Mouse (Mus musculus): Measurements from ENCODE around the gene Tulp2. TPM values are rescaled to one million over a fixed set of nuclear protein-coding genes. Genes with fewer than 3 reads are reported as not detected.

Gene Tulp2
- total and polyA plus RNA-seq, 3 experiments = 1.1 to 1.2 TPM; not detected in 1

GRCm38 (mm10) chr7:45455932-45456696 lies 25.6 kb upstream of the Tulp2 start:
- Histone ChIP-seq H3K4me3 (ENCODE audit: control insufficient read depth in 1 of 2, insufficient read depth in 1 of 2, low read depth in 2 of 2, low read length in 2 of 2) (no peak overlapping the region), H3K4me1 (ENCODE audit: control insufficient read depth in 1 of 2, insufficient read depth in 2 of 2, low read length in 2 of 2) (peaks cover 6 to 22% of the 10 kb centered on the region in 2 experiments; a peak in 3 of 4 replicates), H3K36me3 (ENCODE audit: control insufficient read depth in 1 of 2, insufficient read depth in 2 of 2, low read length in 2 of 2) (peaks cover 8 to 20% of the 10 kb centered on the region in 2 experiments), H3K27me3 (ENCODE audit: control insufficient read depth in 1 of 2, insufficient read depth in 2 of 2, low read length in 2 of 2) (no peaks in the 10 kb centered on the region), H3K9me3 (replicated peaks; ENCODE audit: insufficient read depth, low read length) (no peaks in the 10 kb centered on the region), H3K9ac (ENCODE audit: control insufficient read depth, low read depth, low read length, poor library complexity, severe bottlenecking) (no peak overlapping the region), H3K27ac (ENCODE audit: control insufficient read depth, low read depth, low read length) (no peak overlapping the region), H3K79me2 (ENCODE audit: control insufficient read depth, insufficient read depth, low read length, poor library complexity) (peaks cover 22% of the 10 kb centered on the region)
- DNase-seq (ENCODE audit: low read depth, low spot score) = no peak
- TF ChIP-seq ZMIZ1 (IDR thresholded peaks at IDR 0.05; ENCODE audit: low read depth, low read length) (no peak), MEF2A (IDR thresholded peaks at IDR 0.05; ENCODE audit: extremely low read depth, insufficient replicate concordance, low read depth, low read length, poor library complexity, severe bottlenecking) (no peak), MYB (IDR thresholded peaks at IDR 0.05; ENCODE audit: low read depth, low read length) (no peak), MYC (IDR thresholded peaks at IDR 0.05; ENCODE audit: low read depth, low read length) (no peak), GABPA (IDR thresholded peaks at IDR 0.05; ENCODE audit: low read depth, low read length) (no peak), CHD2 (IDR thresholded peaks at IDR 0.05; ENCODE audit: low read length) (no peak), RAD21 (IDR thresholded peaks at IDR 0.05; ENCODE audit: low read depth, low read length) (no peak), ZKSCAN1 (IDR thresholded peaks at IDR 0.05; ENCODE audit: low read depth, low read length) (no peak), ELF1 (IDR thresholded peaks at IDR 0.05; ENCODE audit: low read depth, low read length) (no peak), UBTF (IDR thresholded peaks at IDR 0.05; ENCODE audit: borderline replicate concordance, insufficient read depth, low read depth, low read length) (no peak), NRF1 (IDR thresholded peaks at IDR 0.05; ENCODE audit: insufficient read depth, low read depth, low read length, poor library complexity, severe bottlenecking) (no peak), MAZ (IDR thresholded peaks at IDR 0.05; ENCODE audit: low read depth, low read length) (no peak), NELFE (IDR thresholded peaks at IDR 0.05; ENCODE audit: low read depth, low read length) (no peak)

- H3K9ac ChIP-seq (ENCODE audit: control insufficient read depth, low read depth, low read length, poor library complexity, severe bottlenecking) = peak overlapping the region; percentile 93
- DNase-seq (ENCODE audit: low read depth, low spot score) = peak; percentile 42
- H3K27ac ChIP-seq (ENCODE audit: control insufficient read depth, low read depth, low read length) = peak overlapping the region; percentile 28; the same call in 1 of the 2 replicates
- H3K79me2 ChIP-seq (ENCODE audit: control insufficient read depth, insufficient read depth, low read length, poor library complexity) = peaks cover 22% of the 10 kb centered on the region
- no peak for TF ChIP-seq NRF1 (IDR thresholded peaks at IDR 0.05; ENCODE audit: insufficient read depth, low read depth, low read length, poor library complexity, severe bottlenecking)
- TF ChIP-seq RCOR1 (IDR thresholded peaks at IDR 0.05; ENCODE audit: low read depth, low read length) = 0 out of 2 replicates have a peak, but pooled peaks have one; percentile 7
- no peak for TF ChIP-seq POLR2A (IDR thresholded peaks at IDR 0.05; ENCODE audit: control insufficient read depth in 1 of 2, insufficient read depth in 1 of 2, low read depth in 1 of 2, low read length in 2 of 2, poor library complexity in 1 of 2)
- no peak overlapping the region for H3K4me3 ChIP-seq (ENCODE audit: control insufficient read depth in 1 of 2, insufficient read depth in 1 of 2, low read depth in 2 of 2, low read length in 2 of 2)
- H3K9me3 ChIP-seq (replicated peaks; ENCODE audit: insufficient read depth, low read length) = no peaks in the 10 kb centered on the region
- peaks cover 8 to 22% of the 10 kb centered on the region in 2 experiments for H3K36me3 ChIP-seq (ENCODE audit: control insufficient read depth in 1 of 2, insufficient read depth in 2 of 2, low read length in 2 of 2)
- H3K27me3 ChIP-seq (ENCODE audit: control insufficient read depth in 1 of 2, insufficient read depth in 2 of 2, low read length in 2 of 2) = no peaks in the 10 kb centered on the region
- H3K4me1 ChIP-seq (ENCODE audit: control insufficient read depth in 1 of 2, insufficient read depth in 2 of 2, low read length in 2 of 2) = peaks cover 7 to 22% of the 10 kb centered on the region in 2 experiments; a peak in 3 of 4 replicates
Observed at GRCm38 (mm10) chr7:45456721-45457203, 24.9 kb upstream of the Tulp2 start.

Measured in MEL (cell line).